Mouse (Mus musculus) MEL (cell line): Measurements from ENCODE around the gene Btbd18. TPM values are rescaled to one million over a fixed set of nuclear protein-coding genes. Genes with fewer than 3 reads are reported as not detected.

Source experiments
- DNase-seq: peaks from one replicate; pipeline ENCODE4 v3.0.0; 2011; ENCODE audit warnings: low read depth, low spot score
- H3K27ac ChIP-seq: 2 replicates; pipeline ENCODE4 v1.5.1; 2012; ENCODE audit warnings: low read depth, mild to moderate bottlenecking, control low read depth, low read length, moderate library complexity; ENCODE audit not compliant: control insufficient read depth
- H3K27me3 ChIP-seq, 2 experiments: fragments of 150-350 bp in 1 of 2; sonication (generic) in 1 of 2; 2 replicates each; pipeline ENCODE4 v1.6.1; 2012; ENCODE audit warnings: low read length in 2 of 2, mild to moderate bottlenecking in 2 of 2, improper control_type of control experiment in 1 of 2, moderate library complexity in 1 of 2; ENCODE audit not compliant: insufficient read depth in 2 of 2, control insufficient read depth in 1 of 2
- H3K36me3 ChIP-seq, 2 experiments: 2 replicates each; pipeline ENCODE4 v1.6.1; 2012 to 2014; ENCODE audit warnings: low read length in 2 of 2, improper control_type of control experiment in 1 of 2, inconsistent platforms in 1 of 2, mild to moderate bottlenecking in 1 of 2; ENCODE audit not compliant: insufficient read depth in 2 of 2, control insufficient read depth in 1 of 2
- H3K4me1 ChIP-seq, 2 experiments: fragments of 150-350 bp in 1 of 2; sonication (generic) in 1 of 2; 2 replicates each; pipeline ENCODE4 v1.6.1; 2012; ENCODE audit warnings: low read length in 2 of 2, improper control_type of control experiment in 1 of 2, mild to moderate bottlenecking in 1 of 2; ENCODE audit not compliant: insufficient read depth in 2 of 2, control insufficient read depth in 1 of 2
- H3K4me3 ChIP-seq, 2 experiments: fragments of 150-350 bp in 1 of 2; sonication (generic) in 1 of 2; 2 replicates each; pipeline ENCODE4 v1.5.1; 2012; ENCODE audit warnings: low read depth in 2 of 2, low read length in 2 of 2, mild to moderate bottlenecking in 2 of 2, moderate library complexity in 2 of 2, control low read depth in 1 of 2, improper control_type of control experiment in 1 of 2; ENCODE audit not compliant: control insufficient read depth in 1 of 2, insufficient read depth in 1 of 2
- H3K79me2 ChIP-seq: 2 replicates; pipeline ENCODE4 v1.6.1; 2012; ENCODE audit warnings: mild to moderate bottlenecking, low read length, moderate library complexity; ENCODE audit not compliant: control insufficient read depth, poor library complexity, insufficient read depth
- H3K9ac ChIP-seq: 2 replicates; pipeline ENCODE4 v1.6.1; 2012; ENCODE audit warnings: low read depth, mild to moderate bottlenecking, control low read depth, low read length, moderate library complexity; ENCODE audit not compliant: control insufficient read depth, poor library complexity, severe bottlenecking
- H3K9me3 ChIP-seq: fragments of 150-350 bp; sonication (generic); replicated peaks from 2 replicates; pipeline ENCODE4 v1.6.1; 2012; ENCODE audit warnings: mild to moderate bottlenecking, low read length, improper control_type of control experiment, moderate library complexity; ENCODE audit not compliant: insufficient read depth
- BHLHE40 ChIP-seq: IDR thresholded peaks from 2 replicates; pipeline ENCODE4 v1.6.1; 2012; ENCODE audit warnings: low read depth, mild to moderate bottlenecking, inconsistent platforms, low read length, improper control_type of control experiment, borderline replicate concordance
- CHD1 ChIP-seq: IDR thresholded peaks from 2 replicates; pipeline ENCODE4 v1.6.1; 2012; ENCODE audit warnings: low read depth, mild to moderate bottlenecking, inconsistent platforms, low read length, improper control_type of control experiment
- CTCF ChIP-seq, 3 experiments: IDR thresholded peaks in 2 of 3; conservative IDR thresholded peaks in 1 of 3; 2 replicates each; pipeline ENCODE4 v1.5.1; 2011 to 2012; ENCODE audit warnings: low read length in 3 of 3, low read depth in 2 of 3, mild to moderate bottlenecking in 2 of 3, improper control_type of control experiment in 1 of 3, inconsistent platforms in 1 of 3, mixed read lengths in 1 of 3, moderate library complexity in 1 of 3; ENCODE audit not compliant: control insufficient read depth in 1 of 3, insufficient read depth in 1 of 3, poor library complexity in 1 of 3, severe bottlenecking in 1 of 3
- EP300 ChIP-seq, 2 experiments: IDR thresholded peaks; 2 replicates each; pipeline ENCODE4 v1.6.1; 2011; ENCODE audit warnings: improper control_type of control experiment in 2 of 2, low read length in 2 of 2, low read depth in 1 of 2, mild to moderate bottlenecking in 1 of 2
- GABPA ChIP-seq: IDR thresholded peaks from 2 replicates; pipeline ENCODE4 v1.6.1; 2012; ENCODE audit warnings: low read depth, mild to moderate bottlenecking, inconsistent platforms, low read length, improper control_type of control experiment, moderate library complexity
- GATA1 ChIP-seq: IDR thresholded peaks from 2 replicates; pipeline ENCODE4 v1.6.1; 2011; ENCODE audit warnings: low read depth, low read length, improper control_type of control experiment
- KAT2A ChIP-seq: conservative IDR thresholded peaks from 2 replicates; pipeline ENCODE4 v1.6.1; 2012; ENCODE audit warnings: low read depth, low read length, improper control_type of control experiment, inconsistent platforms
- MAFK ChIP-seq: IDR thresholded peaks from 2 replicates; pipeline ENCODE4 v1.6.1; 2011; ENCODE audit warnings: low read depth, mild to moderate bottlenecking, low read length, improper control_type of control experiment, borderline replicate concordance
- MAX ChIP-seq: IDR thresholded peaks from 2 replicates; pipeline ENCODE4 v1.6.1; 2011; ENCODE audit warnings: low read length, improper control_type of control experiment
- MAZ ChIP-seq: IDR thresholded peaks from 2 replicates; pipeline ENCODE4 v1.6.1; 2012; ENCODE audit warnings: low read depth, mild to moderate bottlenecking, inconsistent platforms, low read length, improper control_type of control experiment
- MEF2A ChIP-seq: IDR thresholded peaks from 2 replicates; pipeline ENCODE4 v1.6.1; 2014; ENCODE audit warnings: low read depth, mild to moderate bottlenecking, inconsistent platforms, low read length, improper control_type of control experiment; ENCODE audit not compliant: poor library complexity, insufficient replicate concordance, severe bottlenecking; ENCODE audit errors: extremely low read depth
- MYB ChIP-seq: IDR thresholded peaks from 2 replicates; pipeline ENCODE4 v1.6.1; 2011; ENCODE audit warnings: mild to moderate bottlenecking, low read depth, low read length, improper control_type of control experiment
- MYC ChIP-seq: IDR thresholded peaks from 2 replicates; pipeline ENCODE4 v1.6.1; 2011; ENCODE audit warnings: low read depth, mild to moderate bottlenecking, low read length, improper control_type of control experiment, moderate library complexity
- NELFE ChIP-seq: IDR thresholded peaks from 2 replicates; pipeline ENCODE4 v1.6.1; 2011; ENCODE audit warnings: low read depth, low read length, improper control_type of control experiment
- POLR2AphosphoS2 ChIP-seq: IDR thresholded peaks from 2 replicates; pipeline ENCODE4 v1.6.1; 2011; ENCODE audit warnings: low read length, improper control_type of control experiment
- RAD21 ChIP-seq: IDR thresholded peaks from 2 replicates; pipeline ENCODE4 v1.6.1; 2011; ENCODE audit warnings: mild to moderate bottlenecking, low read depth, low read length, improper control_type of control experiment
- RCOR1 ChIP-seq: IDR thresholded peaks from 2 replicates; pipeline ENCODE4 v1.6.1; 2012; ENCODE audit warnings: low read depth, mild to moderate bottlenecking, inconsistent platforms, low read length, improper control_type of control experiment
- TAL1 ChIP-seq: IDR thresholded peaks from 2 replicates; pipeline ENCODE4 v1.6.1; 2012; ENCODE audit warnings: mild to moderate bottlenecking, inconsistent platforms, low read length, moderate library complexity, mixed read lengths
- TCF12 ChIP-seq: IDR thresholded peaks from 2 replicates; pipeline ENCODE4 v1.6.1; 2014; ENCODE audit warnings: low read depth, mild to moderate bottlenecking, inconsistent platforms, low read length, improper control_type of control experiment, moderate library complexity
- UBTF ChIP-seq: IDR thresholded peaks from 2 replicates; pipeline ENCODE4 v1.6.1; 2012; ENCODE audit warnings: low read depth, mild to moderate bottlenecking, inconsistent platforms, low read length, improper control_type of control experiment, moderate library complexity, borderline replicate concordance; ENCODE audit not compliant: insufficient read depth
- ZC3H11A ChIP-seq: IDR thresholded peaks from 2 replicates; pipeline ENCODE4 v1.6.1; 2012; ENCODE audit warnings: low read depth, mild to moderate bottlenecking, inconsistent platforms, low read length, improper control_type of control experiment
- ZKSCAN1 ChIP-seq: IDR thresholded peaks from 2 replicates; pipeline ENCODE4 v1.6.1; 2012; ENCODE audit warnings: low read depth, mild to moderate bottlenecking, inconsistent platforms, low read length, improper control_type of control experiment, moderate library complexity
- ZMIZ1 ChIP-seq: IDR thresholded peaks from 2 replicates; pipeline ENCODE4 v1.6.1; 2012; ENCODE audit warnings: low read depth, mild to moderate bottlenecking, inconsistent platforms, low read length, improper control_type of control experiment, moderate library complexity
- ZNF384 ChIP-seq: IDR thresholded peaks from 2 replicates; pipeline ENCODE4 v1.6.1; 2012; ENCODE audit warnings: low read depth, mild to moderate bottlenecking, inconsistent platforms, low read length, improper control_type of control experiment
- polyA plus RNA-seq, 2 experiments: library from polyadenylated mRNA; stranded (reverse) in 1 of 2; unstranded in 1 of 2; fragments of >175 nt in 1 of 2; fragments of >200 nt in 1 of 2; gene quantifications; 2 replicates each; pipeline versions ENCODE4 v1.2.1 to v1.2.4; 2012; ENCODE audit warnings: low replicate concordance in 2 of 2, low read depth in 1 of 2; ENCODE audit not compliant: insufficient read length in 2 of 2, insufficient read depth in 1 of 2, missing spikeins in 1 of 2
- total RNA-seq: library from RNA; depleted of rRNA; stranded (reverse); fragments of 300-350 nt; gene quantifications from 2 replicates; pipeline ENCODE4 v1.2.3, GENCODE M21; 2012

Gene Btbd18
- total and polyA plus RNA-seq, 3 experiments = 0.04 to 0.07 TPM; not detected in 1

- TF ChIP-seq ZKSCAN1 = no peak
- TF ChIP-seq ZNF384 = 0 out of 2 replicates have a peak, but pooled peaks have one; percentile 37
- TF ChIP-seq EP300 (IDR thresholded peaks at IDR 0.05; ENCODE audit: low read depth in 1 of 2, low read length in 2 of 2) = peak; percentile 77 to 78
- TF ChIP-seq BHLHE40 = no peak
- TF ChIP-seq MAZ = no peak; the same call in 1 of the 2 replicates
- TF ChIP-seq CTCF (IDR thresholded peaks at IDR 0.05 in 2 of 3, conservative IDR thresholded peaks at IDR 0.05 in 1 of 3; ENCODE audit: control insufficient read depth in 1 of 3, insufficient read depth in 1 of 3, low read depth in 2 of 3, low read length in 3 of 3, poor library complexity in 1 of 3, severe bottlenecking in 1 of 3) = no peak
- no peak for TF ChIP-seq MAFK
- TF ChIP-seq ZC3H11A = no peak
- peak; percentile 87 for TF ChIP-seq GATA1
- TF ChIP-seq MYC = no peak
- TF ChIP-seq MYB = no peak
- no peak for TF ChIP-seq MAX
- no peak for TF ChIP-seq POLR2AphosphoS2
- no peak for TF ChIP-seq ZMIZ1
Measured at GRCm38 (mm10) chr2:84682605-84683183, 23.8 kb downstream of the Btbd18 start (continued).

- no peak overlapping the region for H3K9ac ChIP-seq
- H3K27ac ChIP-seq = no peak overlapping the region
- H3K79me2 ChIP-seq = no peaks in the 10 kb centered on the region
- peaks cover 5 to 6% of the 10 kb centered on the region in 2 experiments for H3K4me1 ChIP-seq
- TF ChIP-seq GABPA (no peak), EP300 (IDR thresholded peaks at IDR 0.05; ENCODE audit: low read depth in 1 of 2, low read length in 2 of 2) (peak; percentile 73 to 74), CHD1 (no peak), TAL1 (peak; percentile 86), UBTF (no peak), POLR2AphosphoS2 (no peak), RAD21 (no peak), TCF12 (peak; percentile 81; the same call in 1 of the 2 replicates), KAT2A (no peak), RCOR1 (peak; percentile 63; the same call in 1 of the 2 replicates), ZMIZ1 (peak; percentile 47; the same call in 1 of the 2 replicates), MAX (no peak), GATA1 (peak; percentile 58), MEF2A (no peak), MAZ (no peak), NELFE (no peak)
- peaks cover 21% of the 10 kb centered on the region in 2 experiments for H3K36me3 ChIP-seq
- H3K4me3 ChIP-seq = no peak overlapping the region
- DNase-seq = peak; percentile 35
- no peaks in the 10 kb centered on the region for H3K27me3 ChIP-seq
- H3K9me3 ChIP-seq = no peaks in the 10 kb centered on the region
Measured at GRCm38 (mm10) chr2:84688080-84688844, 29.4 kb downstream of the Btbd18 start.
